ENCODE assay signal across 8 mouse cellular contexts in the genomic region with DNA sequence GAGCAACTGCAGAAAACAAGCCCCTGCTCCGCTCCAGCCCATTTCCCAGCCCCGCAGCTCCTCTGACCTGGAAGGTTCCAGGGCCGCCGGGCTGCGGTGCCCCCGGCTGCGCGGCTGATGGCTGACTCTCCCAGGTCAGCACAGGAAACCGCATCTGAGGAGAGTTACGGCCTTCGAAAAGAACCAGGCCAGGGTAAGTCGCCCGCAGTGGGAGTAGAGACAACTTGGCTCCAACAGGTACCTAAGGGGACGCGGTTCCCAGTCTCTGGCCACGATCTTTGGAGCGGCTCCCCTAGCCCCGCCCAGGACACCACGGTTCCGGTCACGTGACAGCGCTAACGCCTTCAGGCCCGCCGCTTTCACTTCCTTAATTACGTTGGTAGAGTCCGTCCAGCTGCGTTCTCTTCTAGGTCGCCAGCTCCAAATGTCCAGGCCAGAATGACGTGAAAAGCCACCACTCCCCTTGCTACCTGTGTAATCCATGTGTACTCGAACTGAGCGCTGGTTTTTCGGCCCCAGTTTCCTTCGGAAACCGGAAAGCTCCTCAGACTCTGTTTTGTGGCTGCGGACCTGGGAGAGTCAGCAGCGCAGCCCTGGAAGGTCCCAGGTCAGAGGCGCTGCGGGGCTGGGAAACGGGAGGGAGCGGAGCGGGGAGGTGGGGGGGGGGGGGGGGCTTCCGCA. TPM values are rescaled to one million over a fixed set of nuclear protein-coding genes. Genes with fewer than 3 reads are reported as not detected.
DNase-seq lines count a peak whose midpoint lies in the region; ATAC-seq and TF ChIP-seq lines count a peak whose summit lies in the region.
"Not testable (repeated sequence)": the region's sequence is repeated elsewhere in the genome, so short reads cannot be mapped to it uniquely, and the experiment has no call there.

A gene (minus strand): TSS at position 300 of the 681 bp plus-strand sequence.
A gene (plus strand): TSS at position 353 of the 681 bp plus-strand sequence.

- H3K36me3 ChIP-seq in hindbrain, embryonic 16.5 days (ENCODE audit: control insufficient read depth, insufficient read depth, low read length), result not testable (repeated sequence)

- intact Hi-C loops in gastrocnemius, adult 2 months (cut with DNase I), result loop anchor here (5.0 kb wide), 1 partner anchor 44 kb away; no protein-coding TSS in a partner anchor

- H3K9ac ChIP-seq in hindbrain, embryonic 16.5 days (ENCODE audit: low read depth, low read length), result peak within 1 kb of the TSS; percentile 77

- H3K4me3 ChIP-seq in gastrocnemius, adult 2 months, result peak within 1 kb of the TSS; percentile 86
- peak within 1 kb of the TSS; percentile 63 for H3K4me3 ChIP-seq in hindbrain, embryonic 16.5 days (ENCODE audit: low read length)

- not testable (repeated sequence) for H3K27me3 ChIP-seq in hindbrain, embryonic 16.5 days (replicated peaks; ENCODE audit: control insufficient read depth, insufficient read depth, low read length)

- not testable (repeated sequence) for TF ChIP-seq CTCF in gastrocnemius, adult 2 months (IDR thresholded peaks at IDR 0.05)

- WGBS in hindbrain, embryonic 16.5 days, result under 1% methylated on average over 25 of the region's 43 CpGs

- peak within 1 kb of the TSS; percentile 60 for H3K4me2 ChIP-seq in hindbrain, embryonic 16.5 days (ENCODE audit: low read length)

- ATAC-seq in common myeloid progenitor, adult 5-6 weeks (replicated peaks; ENCODE audit: low read depth, poor library complexity, severe bottlenecking), result peak; percentile 98
- ATAC-seq in hindbrain, embryonic 16.5 days, result peak; percentile 99

- peak; percentile 31 for DNase-seq in T-cell, adult 2 months (ENCODE audit: low spot score)
- DNase-seq in gastrocnemius, adult 2 months, result peak; percentile 60
- DNase-seq in left cerebral cortex, adult 11 months (ENCODE audit: low spot score), result peak; percentile 11
- peak; percentile 58 for DNase-seq in lung, postnatal 36 days
- DNase-seq in retina, embryonic 14.5 days (ENCODE audit: low spot score), result peak; percentile 58
- DNase-seq in thymus, postnatal 4 days, result peak; percentile 56

- peaks cover 12% of the 10 kb centered on the region for H3K4me1 ChIP-seq in hindbrain, embryonic 16.5 days (ENCODE audit: control insufficient read depth, insufficient read depth, low read depth, low read length)

- H3K27ac ChIP-seq in gastrocnemius, adult 2 months, result peak within 1 kb of the TSS; percentile 95
- H3K27ac ChIP-seq in hindbrain, embryonic 16.5 days (ENCODE audit: low read depth, low read length), result peak within 1 kb of the TSS; percentile 59; the same call in 1 of the 2 replicates

- H3K9me3 ChIP-seq in hindbrain, embryonic 16.5 days (ENCODE audit: control insufficient read depth, low read length), result not testable (repeated sequence)

RNA-seq across cellular contexts. Expression of the first gene that starts in this region (rescaled TPM):
- 13.2 and 13.8 TPM in 2 replicates for total RNA-seq in common myeloid progenitor, adult 5-6 weeks (2017)
- 1 to 10 TPM; 4.3 to 5.6 TPM for total RNA-seq in gastrocnemius, adult 2 months (2021)
- 12.1 and 13.8 TPM in 2 replicates for polyA plus RNA-seq in hindbrain, embryonic 16.5 days (2015; fragmentation: Nextera tagmentation; extraction: Ambion mirVana)

RNA-seq across cellular contexts. Expression of the second gene that starts in this region (rescaled TPM):
- total RNA-seq in common myeloid progenitor, adult 5-6 weeks (2017), result 14.2 and 18.9 TPM in 2 replicates
- 1 to 10 TPM; 8.4 to 8.6 TPM for total RNA-seq in gastrocnemius, adult 2 months (2021)
- polyA plus RNA-seq in hindbrain, embryonic 16.5 days (2015; fragmentation: Nextera tagmentation; extraction: Ambion mirVana), result 8.6 and 9.0 TPM in 2 replicates

Comparison
In these comparisons a context has a peak if more than half of its experiments do, and no peak if none do; other contexts are left out.
1. Peak in every context shown above with its lines: DNase-seq, ATAC-seq, H3K4me3 ChIP-seq and H3K27ac ChIP-seq.